Mouse (Mus musculus) hindbrain, postnatal 0 days (tissue): Measurements from ENCODE around the gene Usp24. TPM values are rescaled to one million over a fixed set of nuclear protein-coding genes. Genes with fewer than 3 reads are reported as not detected.

Source experiments
- ATAC-seq: fragments of 200-750 bp; cut with Nextera tagmentation; 2 replicates; pipeline ENCODE4 v1.8.0; 2017; ENCODE audit warnings: mild to moderate bottlenecking, moderate TSS enrichment, moderate library complexity
- DNase-seq: peaks from one replicate; pipeline ENCODE4 v3.0.0-alpha.2; 2015; ENCODE audit warnings: low spot score
- H3K27ac ChIP-seq: fragments of 300-500 bp; sonication (generic); 2 replicates; pipeline ENCODE4 v1.5.1; 2014; ENCODE audit warnings: mild to moderate bottlenecking
- H3K27me3 ChIP-seq: fragments of 300-500 bp; sonication (generic); 2 replicates; pipeline ENCODE4 v1.6.1; 2014; ENCODE audit warnings: low read length, mixed read lengths; ENCODE audit not compliant: insufficient read depth
- H3K36me3 ChIP-seq: fragments of 300-500 bp; sonication (generic); 2 replicates; pipeline ENCODE4 v1.6.1; 2014; ENCODE audit warnings: low read length, mixed read lengths; ENCODE audit not compliant: insufficient read depth
- H3K4me1 ChIP-seq: fragments of 300-500 bp; sonication (generic); 2 replicates; pipeline ENCODE4 v1.6.1; 2014; ENCODE audit warnings: antibody characterized with exemption, low read length, mixed read lengths; ENCODE audit not compliant: insufficient read depth
- H3K4me2 ChIP-seq: fragments of 300-500 bp; sonication (generic); 2 replicates; pipeline ENCODE4 v1.6.1; 2014; ENCODE audit warnings: low read depth, mild to moderate bottlenecking, low read length, moderate library complexity, mixed read lengths
- H3K4me3 ChIP-seq: fragments of 300-500 bp; sonication (generic); 2 replicates; pipeline ENCODE4 v1.5.1; 2014; ENCODE audit warnings: low read length
- H3K9ac ChIP-seq: fragments of 300-500 bp; sonication (generic); replicated peaks from 2 replicates; pipeline ENCODE4 v1.6.1; 2014; ENCODE audit warnings: mild to moderate bottlenecking, low read length, moderate library complexity, mixed read lengths
- H3K9me3 ChIP-seq: fragments of 300-500 bp; sonication (generic); 2 replicates; pipeline ENCODE4 v1.6.1; 2016; ENCODE audit warnings: low read length, mixed read lengths
- CTCF ChIP-seq: IDR thresholded peaks from 2 replicates; pipeline ENCODE4 v1.5.1; 2016; ENCODE audit warnings: antibody characterized with exemption, control low read depth, low read depth
- WGBS: fragments of 180-500 bp; shearing (Covaris S2); extraction: QIAGEN DNeasy Blood & Tissue Kit; methylation state at CpG from one replicate; pipeline ENCODE4 v1.1.7; 2014; 5-methylcytosine and 5-hydroxymethylcytosine counted together
- polyA plus RNA-seq: library from polyadenylated mRNA; unstranded; fragments of >200 nt; fragmentation: Nextera tagmentation; extraction: Ambion mirVana; gene quantifications from 2 replicates; pipeline ENCODE4 v1.2.1, GENCODE M21; 2015
- total RNA-seq: library from RNA; depleted of rRNA; stranded (reverse); fragments of >200 nt; gene quantifications from 2 replicates; pipeline ENCODE4 v1.2.3, GENCODE M21; 2014

Usp24 gene
- total and polyA plus RNA-seq, 2 experiments from 2014 or later = 9.6 to 28.8 TPM

- Histone ChIP-seq H3K9ac (no peak overlapping the region), H3K4me3 (no peak overlapping the region), H3K9me3 (no peaks in the 10 kb centered on the region), H3K27ac (no peak overlapping the region), H3K27me3 (no peaks in the 10 kb centered on the region), H3K4me1 (no peaks in the 10 kb centered on the region), H3K36me3 (peaks cover 61% of the 10 kb centered on the region), H3K4me2 (no peak overlapping the region)
- DNase-seq (peak; percentile 65), ATAC-seq (0 out of 2 replicates have a peak, but pooled peaks have one; percentile 66)
- TF ChIP-seq CTCF = peak; percentile 82
- WGBS = 46% methylated on average over 4 of the region's 4 CpGs
Observed at GRCm38 (mm10) chr4:106436475-106436874, 120.5 kb downstream of the Usp24 start.

- Histone ChIP-seq H3K36me3 (peaks cover 58% of the 10 kb centered on the region), H3K27me3 (no peaks in the 10 kb centered on the region), H3K4me2 (no peak overlapping the region), H3K9me3 (no peaks in the 10 kb centered on the region), H3K27ac (no peak overlapping the region), H3K4me3 (no peak overlapping the region), H3K9ac (no peak overlapping the region), H3K4me1 (no peaks in the 10 kb centered on the region)
- 93% methylated on average over 5 of the region's 5 CpGs for WGBS
- no peak for DNase-seq
- no peak for TF ChIP-seq CTCF
- ATAC-seq = no peak
Observed at GRCm38 (mm10) chr4:106437207-106437606, 121.2 kb downstream of the Usp24 start.

- no peaks in the 10 kb centered on the region for H3K27me3 ChIP-seq
- ATAC-seq (no peak), DNase-seq (no peak)
- H3K36me3 ChIP-seq = peaks cover 66% of the 10 kb centered on the region
- H3K4me2 ChIP-seq = no peak overlapping the region
- H3K9ac ChIP-seq = no peak overlapping the region
- no peak overlapping the region for H3K4me3 ChIP-seq
- H3K27ac ChIP-seq = no peak overlapping the region
- TF ChIP-seq CTCF = no peak
- H3K4me1 ChIP-seq = no peaks in the 10 kb centered on the region
- WGBS = 91% methylated on average over 5 of the region's 5 CpGs
- H3K9me3 ChIP-seq = no peaks in the 10 kb centered on the region
Observed at GRCm38 (mm10) chr4:106438763-106439162, 122.8 kb downstream of the Usp24 start.

GRCm38 (mm10) chr4:106443182-106443581, 127.2 kb downstream of the Usp24 start:
- ATAC-seq = 0 out of 2 replicates have a peak, but pooled peaks have one; percentile 24
- 67% methylated on average over 6 of the region's 6 CpGs for WGBS
- peak overlapping the region; percentile 15; the same call in 1 of the 2 replicates for H3K27ac ChIP-seq

GRCm38 (mm10) chr4:106449306-106449705, 133.3 kb downstream of the Usp24 start:
- no peaks in the 10 kb centered on the region for H3K4me1 ChIP-seq
- WGBS = 85% methylated on average over 8 of the region's 8 CpGs
- no peaks in the 10 kb centered on the region for H3K9me3 ChIP-seq
- H3K27ac ChIP-seq = no peak overlapping the region
- no peak overlapping the region for H3K9ac ChIP-seq
- TF ChIP-seq CTCF = no peak
- H3K27me3 ChIP-seq = no peaks in the 10 kb centered on the region
- H3K36me3 ChIP-seq = no peaks in the 10 kb centered on the region
- ATAC-seq (no peak), DNase-seq (no peak)
- H3K4me3 ChIP-seq = no peak overlapping the region
- H3K4me2 ChIP-seq = no peak overlapping the region

More at GRCm38 (mm10) chr4:106443182-106443581, 127.2 kb downstream of the Usp24 start:
- H3K4me2 ChIP-seq = no peak overlapping the region
- no peak overlapping the region for H3K4me3 ChIP-seq
- peak; percentile 18 for DNase-seq
- no peaks in the 10 kb centered on the region for H3K27me3 ChIP-seq
- no peak overlapping the region for H3K9ac ChIP-seq
- no peaks in the 10 kb centered on the region for H3K9me3 ChIP-seq
- no peaks in the 10 kb centered on the region for H3K4me1 ChIP-seq
- TF ChIP-seq CTCF = peak; percentile 14; the same call in 1 of the 2 replicates
- peaks cover 37% of the 10 kb centered on the region for H3K36me3 ChIP-seq

GRCm38 (mm10) chr4:106452401-106452800, 136.4 kb downstream of the Usp24 start:
- no peak overlapping the region for H3K4me2 ChIP-seq
- no peaks in the 10 kb centered on the region for H3K4me1 ChIP-seq
- H3K9me3 ChIP-seq = no peaks in the 10 kb centered on the region
- no peaks in the 10 kb centered on the region for H3K36me3 ChIP-seq
- no peaks in the 10 kb centered on the region for H3K27me3 ChIP-seq
- DNase-seq (no peak), ATAC-seq (no peak)
- H3K4me3 ChIP-seq = no peak overlapping the region
- H3K9ac ChIP-seq = no peak overlapping the region
- no peak for TF ChIP-seq CTCF
- 84% methylated on average over 7 of the region's 7 CpGs for WGBS
- no peak overlapping the region for H3K27ac ChIP-seq

GRCm38 (mm10) chr4:106453108-106453507, 137.1 kb downstream of the Usp24 start:
- ATAC-seq = no peak
- Histone ChIP-seq H3K27me3 (no peaks in the 10 kb centered on the region), H3K9ac (no peak overlapping the region), H3K4me2 (no peak overlapping the region), H3K9me3 (no peaks in the 10 kb centered on the region), H3K4me1 (no peaks in the 10 kb centered on the region), H3K36me3 (no peaks in the 10 kb centered on the region), H3K4me3 (no peak overlapping the region), H3K27ac (no peak overlapping the region)
- TF ChIP-seq CTCF = no peak
- WGBS = 91% methylated on average over 5 of the region's 5 CpGs
- no peak for DNase-seq
